Mouse (Mus musculus): ENCODE data around the gene Rfng. TPM values are rescaled to one million over a fixed set of nuclear protein-coding genes. Genes with fewer than 3 reads are reported as not detected.
"Not testable (repeated sequence)": the region's sequence is repeated elsewhere in the genome, so short reads cannot be mapped to it uniquely, and the experiment has no call there.

Gene Rfng
- 10 to 100 TPM; 10.1 to 11.3 (median 11.2) TPM for total RNA-seq (2022)

- peak; percentile 79 for DNase-seq (ENCODE audit: low spot score)
Observed at GRCm38 (mm10) chr11:120784064-120784791, at the start of gene Rfng, which contains the start of gene Gps1. Gene Rfng (minus strand): TSS chr11:120784207. Gene Gps1 (plus strand): TSS chr11:120784272.

- not testable (repeated sequence) for DNase-seq (ENCODE audit: low spot score)
Observed at GRCm38 (mm10) chr11:120832962-120833361, 49.0 kb upstream of the Rfng start.

- no peak for DNase-seq (ENCODE audit: low spot score)
Observed at GRCm38 (mm10) chr11:120831659-120832440, 47.8 kb upstream of the Rfng start.

- DNase-seq (ENCODE audit: low spot score), result no peak
Observed at GRCm38 (mm10) chr11:120830686-120831085, 46.7 kb upstream of the Rfng start.

GRCm38 (mm10) chr11:120829757-120830532, 45.9 kb upstream of the Rfng start:
- no peak for DNase-seq (ENCODE audit: low spot score)

GRCm38 (mm10) chr11:120828416-120828815, 44.4 kb upstream of the Rfng start:
- no peak for DNase-seq (ENCODE audit: low spot score)

GRCm38 (mm10) chr11:120826016-120826953, 42.3 kb upstream of the Rfng start:
- no peak for DNase-seq (ENCODE audit: low spot score)

GRCm38 (mm10) chr11:120825289-120825863, 41.4 kb upstream of the Rfng start:
- no peak for DNase-seq (ENCODE audit: low spot score)

- no peak for DNase-seq (ENCODE audit: low spot score)
Observed at GRCm38 (mm10) chr11:120824787-120825288, 40.8 kb upstream of the Rfng start.

- DNase-seq (ENCODE audit: low spot score), result peak; percentile 92
Observed at GRCm38 (mm10) chr11:120823956-120824786, 40.2 kb upstream of the Rfng start, which contains the start of gene Fasn. Gene Fasn (minus strand): TSS chr11:120824547.

- peak; percentile 9 for DNase-seq (ENCODE audit: low spot score)
Observed at GRCm38 (mm10) chr11:120823551-120823947, 39.5 kb upstream of the Rfng start.

- DNase-seq (ENCODE audit: low spot score), result no peak
Observed at GRCm38 (mm10) chr11:120822831-120823550, 39.0 kb upstream of the Rfng start.

GRCm38 (mm10) chr11:120822321-120822720, 38.3 kb upstream of the Rfng start:
- DNase-seq (ENCODE audit: low spot score), result no peak

GRCm38 (mm10) chr11:120821076-120821922, 37.3 kb upstream of the Rfng start:
- DNase-seq (ENCODE audit: low spot score), result no peak

GRCm38 (mm10) chr11:120820546-120820945, 36.5 kb upstream of the Rfng start:
- DNase-seq (ENCODE audit: low spot score), result no peak

- DNase-seq (ENCODE audit: low spot score), result no peak
Observed at GRCm38 (mm10) chr11:120819556-120819955, 35.5 kb upstream of the Rfng start.

GRCm38 (mm10) chr11:120818251-120818650, 34.2 kb upstream of the Rfng start:
- DNase-seq (ENCODE audit: low spot score), result no peak

GRCm38 (mm10) chr11:120817358-120817757, 33.4 kb upstream of the Rfng start:
- DNase-seq (ENCODE audit: low spot score), result no peak

All from heart, adult 8-10 months (tissue).